11 mouse cellular contexts compared by ENCODE assay signal in genomic region chr7:29224756-29225394, GRCm38 (mm10). TPM values are rescaled to one million over a fixed set of nuclear protein-coding genes. Genes with fewer than 3 reads are reported as not detected.
DNase-seq lines count a peak whose midpoint lies in the region; ATAC-seq lines count a peak whose summit lies in the region.
"Had no signal": no experiment of that assay in that cellular context is flagged by ENCODE, and none has a peak within 500 bp of the region (broad histone marks: within the 10 kb centered on the region; RNA-seq: fewer than 3 reads in every experiment).

No protein-coding gene starts in this region.

- WGBS in embryonic facial prominence, embryonic 11.5 days = 8% methylated on average over 16 of the region's 16 CpGs
- WGBS in hindbrain, embryonic 15.5 days = 10% methylated on average over 16 of the region's 16 CpGs
- 12% methylated on average over 16 of the region's 16 CpGs for WGBS in neural tube, embryonic 14.5 days

- H3K9me3 ChIP-seq in embryonic facial prominence, embryonic 11.5 days (replicated peaks; ENCODE audit: control insufficient read depth, low read length) = no peaks in the 10 kb centered on the region
- H3K9me3 ChIP-seq in hindbrain, embryonic 15.5 days = no peaks in the 10 kb centered on the region
- no peaks in the 10 kb centered on the region for H3K9me3 ChIP-seq in neural tube, embryonic 14.5 days (ENCODE audit: control insufficient read depth, low read length)

- H3K27ac ChIP-seq in embryonic facial prominence, embryonic 11.5 days (replicated peaks; ENCODE audit: low read depth, low read length) = no peak overlapping the region
- no peak overlapping the region for H3K27ac ChIP-seq in hindbrain, embryonic 15.5 days (replicated peaks)
- no peak overlapping the region for H3K27ac ChIP-seq in neural tube, embryonic 14.5 days (ENCODE audit: low read depth, low read length)

- H3K36me3 ChIP-seq in embryonic facial prominence, embryonic 11.5 days (replicated peaks; ENCODE audit: control insufficient read depth, insufficient read depth, low read depth, low read length) = no peaks in the 10 kb centered on the region
- no peaks in the 10 kb centered on the region for H3K36me3 ChIP-seq in hindbrain, embryonic 15.5 days
- H3K36me3 ChIP-seq in neural tube, embryonic 14.5 days (ENCODE audit: control insufficient read depth, insufficient read depth, low read length) = no peaks in the 10 kb centered on the region

- H3K4me2 ChIP-seq in embryonic facial prominence, embryonic 11.5 days (ENCODE audit: low read depth, low read length) = peak overlapping the region; percentile 42
- H3K4me2 ChIP-seq in hindbrain, embryonic 15.5 days = peak overlapping the region; percentile 43
- H3K4me2 ChIP-seq in neural tube, embryonic 14.5 days (ENCODE audit: low read depth, low read length) = no peak overlapping the region; the same call in 1 of the 2 replicates

- ATAC-seq in embryonic facial prominence, embryonic 11.5 days (replicated peaks; ENCODE audit: insufficient number of reproducible peaks, low FRiP score, low TSS enrichment, low read depth) = peak; percentile 47; the same call in 1 of the 2 replicates
- peak; percentile 61 for ATAC-seq in hindbrain, embryonic 15.5 days (ENCODE audit: low FRiP score, low read depth)
- peak; percentile 34; the same call in 1 of the 2 replicates for ATAC-seq in neural tube, embryonic 14.5 days (ENCODE audit: low read depth)
- ATAC-seq in erythroblast, adult 5-6 weeks (replicated peaks; ENCODE audit: low FRiP score, poor library complexity, severe bottlenecking) = no peak
- ATAC-seq: Patski had no signal

- H3K4me3 ChIP-seq in embryonic facial prominence, embryonic 11.5 days (ENCODE audit: low read depth, low read length) = peak overlapping the region; percentile 15; the same call in 1 of the 2 replicates
- 0 out of 2 replicates have a peak overlapping the region, but pooled peaks have one; percentile 1 for H3K4me3 ChIP-seq in hindbrain, embryonic 15.5 days
- H3K4me3 ChIP-seq in neural tube, embryonic 14.5 days (ENCODE audit: low read depth, low read length) = no peak overlapping the region

- peak overlapping the region; percentile 39 for H3K9ac ChIP-seq in embryonic facial prominence, embryonic 11.5 days (replicated peaks; ENCODE audit: low read length)
- 0 out of 2 replicates have a peak overlapping the region, but pooled peaks have one; percentile 1 for H3K9ac ChIP-seq in hindbrain, embryonic 15.5 days
- peak overlapping the region; percentile 17; the same call in 1 of the 2 replicates for H3K9ac ChIP-seq in neural tube, embryonic 14.5 days (replicated peaks; ENCODE audit: low read depth, low read length)

- no peaks in the 10 kb centered on the region for H3K27me3 ChIP-seq in embryonic facial prominence, embryonic 11.5 days (ENCODE audit: control insufficient read depth, insufficient read depth, low read length)
- peaks cover 3% of the 10 kb centered on the region; the same call in 1 of the 2 replicates for H3K27me3 ChIP-seq in hindbrain, embryonic 15.5 days
- no peaks in the 10 kb centered on the region for H3K27me3 ChIP-seq in neural tube, embryonic 14.5 days (ENCODE audit: control insufficient read depth, insufficient read depth, low read length)

- peaks cover 9% of the 10 kb centered on the region for H3K4me1 ChIP-seq in embryonic facial prominence, embryonic 11.5 days (ENCODE audit: control insufficient read depth, insufficient read depth, low read length)
- H3K4me1 ChIP-seq in hindbrain, embryonic 15.5 days (replicated peaks) = peaks cover 10% of the 10 kb centered on the region
- no peaks in the 10 kb centered on the region for H3K4me1 ChIP-seq in neural tube, embryonic 14.5 days (ENCODE audit: control insufficient read depth, insufficient read depth, low read length)

- peak; percentile 41 for DNase-seq in right cerebral cortex, adult 18-20 months
- no peak for DNase-seq in right cerebral cortex, postnatal 4 days
- DNase-seq in embryonic facial prominence, embryonic 11.5 days (ENCODE audit: low spot score) = peak; percentile 75
- no peak for DNase-seq in lung, postnatal 4 days
- no peak for DNase-seq in right cerebral cortex, postnatal 36 days (ENCODE audit: low spot score in 2 of 2)
- DNase-seq: cerebellum, adult 8-10 months; lung, postnatal 36 days had no signal

RNA-seq across cellular contexts. Expression of gene Kcnk6, which starts 7.4 kb away (rescaled TPM):
- polyA plus RNA-seq in embryonic facial prominence, embryonic 11.5 days (2014; fragmentation: Nextera tagmentation; extraction: Ambion mirVana) = 0.45 and 0.53 TPM in 2 replicates
- 0.77 and 2.0 TPM in 2 replicates for polyA plus RNA-seq in hindbrain, embryonic 15.5 days (2015; fragmentation: Nextera tagmentation; extraction: Ambion mirVana)
- polyA plus RNA-seq in neural tube, embryonic 14.5 days (2014; fragmentation: Nextera tagmentation; extraction: Ambion mirVana) = 0.32 and 0.52 TPM in 2 replicates
- total RNA-seq in erythroblast, adult 5-6 weeks (2015; ENCODE audit: low replicate concordance) = 0.38 and 1.7 TPM in 2 replicates
- total RNA-seq in erythroblast, adult 5-6 weeks (2017; ENCODE audit: low replicate concordance) = 2.9 and 4.2 TPM in 2 replicates
- polyA plus RNA-seq: Patski had no signal

RNA-seq across cellular contexts. Expression of gene Catsperg1, which starts 11.0 kb away (rescaled TPM):
- 0.79 TPM in 1 of 2 replicates, not detected in the other for polyA plus RNA-seq in embryonic facial prominence, embryonic 11.5 days (2014; fragmentation: Nextera tagmentation; extraction: Ambion mirVana)
- 2.9 and 3.2 TPM in 2 replicates for polyA plus RNA-seq in hindbrain, embryonic 15.5 days (2015; fragmentation: Nextera tagmentation; extraction: Ambion mirVana)
- polyA plus RNA-seq in neural tube, embryonic 14.5 days (2014; fragmentation: Nextera tagmentation; extraction: Ambion mirVana) = 2.5 and 3.8 TPM in 2 replicates
- total RNA-seq in erythroblast, adult 5-6 weeks (2015; ENCODE audit: low replicate concordance) = not detected in 2 replicates
- 0.70 TPM in 1 of 2 replicates, not detected in the other for total RNA-seq in erythroblast, adult 5-6 weeks (2017; ENCODE audit: low replicate concordance)
- polyA plus RNA-seq: Patski had no signal

RNA-seq across cellular contexts. Expression of gene Yif1b, which starts 13.3 kb away (rescaled TPM):
- 86.1 and 90.5 TPM in 2 replicates for polyA plus RNA-seq in embryonic facial prominence, embryonic 11.5 days (2014; fragmentation: Nextera tagmentation; extraction: Ambion mirVana)
- polyA plus RNA-seq in hindbrain, embryonic 15.5 days (2015; fragmentation: Nextera tagmentation; extraction: Ambion mirVana) = 95.9 and 99.5 TPM in 2 replicates
- 95.3 and 104 TPM in 2 replicates for polyA plus RNA-seq in neural tube, embryonic 14.5 days (2014; fragmentation: Nextera tagmentation; extraction: Ambion mirVana)
- total RNA-seq in erythroblast, adult 5-6 weeks (2015; ENCODE audit: low replicate concordance) = 8.5 and 11.5 TPM in 2 replicates
- 7.0 and 7.2 TPM in 2 replicates for total RNA-seq in erythroblast, adult 5-6 weeks (2017; ENCODE audit: low replicate concordance)

RNA-seq across cellular contexts. Expression of gene 2200002D01Rik, which starts 23.4 kb away (rescaled TPM):
- polyA plus RNA-seq in embryonic facial prominence, embryonic 11.5 days (2014; fragmentation: Nextera tagmentation; extraction: Ambion mirVana) = 1.5 and 2.6 TPM in 2 replicates
- polyA plus RNA-seq in hindbrain, embryonic 15.5 days (2015; fragmentation: Nextera tagmentation; extraction: Ambion mirVana) = 0.67 and 0.75 TPM in 2 replicates
- polyA plus RNA-seq in neural tube, embryonic 14.5 days (2014; fragmentation: Nextera tagmentation; extraction: Ambion mirVana) = 0.50 and 0.75 TPM in 2 replicates
- total RNA-seq in erythroblast, adult 5-6 weeks (2015; ENCODE audit: low replicate concordance) = not detected in 2 replicates
- 2.5 TPM in 1 of 2 replicates, not detected in the other for total RNA-seq in erythroblast, adult 5-6 weeks (2017; ENCODE audit: low replicate concordance)

RNA-seq across cellular contexts. Expression of gene Psmd8, which starts 44.4 kb away (rescaled TPM):
- polyA plus RNA-seq in embryonic facial prominence, embryonic 11.5 days (2014; fragmentation: Nextera tagmentation; extraction: Ambion mirVana) = 321 and 334 TPM in 2 replicates
- 272 and 274 TPM in 2 replicates for polyA plus RNA-seq in hindbrain, embryonic 15.5 days (2015; fragmentation: Nextera tagmentation; extraction: Ambion mirVana)
- 301 and 308 TPM in 2 replicates for polyA plus RNA-seq in neural tube, embryonic 14.5 days (2014; fragmentation: Nextera tagmentation; extraction: Ambion mirVana)
- 37.1 and 71.3 TPM in 2 replicates for total RNA-seq in erythroblast, adult 5-6 weeks (2015; ENCODE audit: low replicate concordance)
- total RNA-seq in erythroblast, adult 5-6 weeks (2017; ENCODE audit: low replicate concordance) = 50.2 and 52.3 TPM in 2 replicates

Comparison
In these comparisons a context has a peak if more than half of its experiments do, and no peak if none do; other contexts are left out.
1. DNase-seq: peak in right cerebral cortex, adult 18-20 months (single experiment) and embryonic facial prominence, embryonic 11.5 days (single experiment); none in right cerebral cortex, postnatal 4 days (single experiment), lung, postnatal 4 days (0 of 2) and right cerebral cortex, postnatal 36 days (0 of 2).
2. Peak in every context shown above with its lines, with median percentiles within 50 percentile points of each other: H3K9ac ChIP-seq.